Mouse (Mus musculus) bone marrow, adult 2 months (tissue): ENCODE measurements at regions not wholly inside any gene's neighbourhood (a gene's known extent, or its start where the extent isn't known, plus 50 kb on each side); places are given as distances from the start of the nearest gene placed in this dataset.

Experiments
- H3K27ac ChIP-seq: fragments of 200-500 bp; 2 replicates; pipeline ENCODE4 v1.5.1; 2012; ENCODE audit warnings: low read depth, mild to moderate bottlenecking, control low read depth, inconsistent platforms, low read length; ENCODE audit not compliant: control insufficient read depth, poor library complexity, insufficient read depth
- H3K4me1 ChIP-seq: fragments of 200-500 bp; 2 replicates; pipeline ENCODE4 v1.6.1; 2011; ENCODE audit warnings: low read length; ENCODE audit not compliant: control insufficient read depth, insufficient read depth
- H3K4me3 ChIP-seq: fragments of 200-500 bp; replicated peaks from 2 replicates; pipeline ENCODE3; 2011; ENCODE audit warnings: mild to moderate bottlenecking, low read depth, low read length, control low read depth; ENCODE audit not compliant: control insufficient read depth
- CTCF ChIP-seq: fragments of 200-500 bp; IDR thresholded peaks from 2 replicates; pipeline ENCODE4 v1.5.1; 2011; ENCODE audit warnings: low read length, control low read depth; ENCODE audit not compliant: control insufficient read depth, insufficient read depth
- POLR2A ChIP-seq: fragments of 200-500 bp; IDR thresholded peaks from 2 replicates; pipeline ENCODE4 v1.6.1; 2011; ENCODE audit warnings: low read depth, mild to moderate bottlenecking, control low read depth, low read length, borderline replicate concordance; ENCODE audit not compliant: control insufficient read depth
- WGBS: fragments of 180-500 bp; shearing (Covaris S2); methylation state at CpG from one replicate; pipeline ENCODE4 v1.1.7; 2018; 5-methylcytosine and 5-hydroxymethylcytosine counted together

GRCm38 (mm10) chr17:4865621-4866020, 128.5 kb upstream of the Arid1b start:
- WGBS: 77% methylated on average over 10 of the region's 10 CpGs
- no peak for TF ChIP-seq POLR2A
- no peak for TF ChIP-seq CTCF
- H3K27ac ChIP-seq: no peak overlapping the region
- no peak overlapping the region for H3K4me3 ChIP-seq
- no peaks in the 10 kb centered on the region for H3K4me1 ChIP-seq

GRCm38 (mm10) chr17:4866026-4866896, 127.9 kb upstream of the Arid1b start:
- Histone ChIP-seq H3K27ac (no peak overlapping the region), H3K4me3 (no peak overlapping the region), H3K4me1 (no peaks in the 10 kb centered on the region)
- 72% methylated on average over 17 of the region's 17 CpGs for WGBS
- TF ChIP-seq POLR2A (no peak), CTCF (no peak)

- Histone ChIP-seq H3K4me3 (no peak overlapping the region), H3K4me1 (no peaks in the 10 kb centered on the region), H3K27ac (no peak overlapping the region)
- no peak for TF ChIP-seq POLR2A
- no peak for TF ChIP-seq CTCF
- 83% methylated on average over 5 of the region's 5 CpGs for WGBS
Observed at GRCm38 (mm10) chr17:4867083-4867482, 127.0 kb upstream of the Arid1b start.

GRCm38 (mm10) chr17:4867754-4868445, 126.2 kb upstream of the Arid1b start:
- Histone ChIP-seq H3K27ac (no peak overlapping the region), H3K4me3 (no peak overlapping the region), H3K4me1 (no peaks in the 10 kb centered on the region)
- 39% methylated on average over 9 of the region's 9 CpGs for WGBS
- TF ChIP-seq CTCF (no peak), POLR2A (no peak)

- no peaks in the 10 kb centered on the region for H3K4me1 ChIP-seq
- WGBS: 83% methylated on average over 10 of the region's 10 CpGs
- no peak overlapping the region for H3K27ac ChIP-seq
- TF ChIP-seq CTCF (no peak), POLR2A (no peak)
- no peak overlapping the region for H3K4me3 ChIP-seq
Observed at GRCm38 (mm10) chr17:4868446-4868825, 125.7 kb upstream of the Arid1b start.

GRCm38 (mm10) chr17:4868861-4869260, 125.3 kb upstream of the Arid1b start:
- Histone ChIP-seq H3K27ac (no peak overlapping the region), H3K4me3 (no peak overlapping the region), H3K4me1 (no peaks in the 10 kb centered on the region)
- TF ChIP-seq CTCF (no peak), POLR2A (no peak)
- WGBS: 80% methylated on average over 5 of the region's 5 CpGs

GRCm38 (mm10) chr17:4871267-4871666, 122.9 kb upstream of the Arid1b start:
- Histone ChIP-seq H3K4me3 (no peak overlapping the region), H3K4me1 (no peaks in the 10 kb centered on the region), H3K27ac (no peak overlapping the region)
- no peak for TF ChIP-seq POLR2A
- TF ChIP-seq CTCF: no peak
- 69% methylated on average over 2 of the region's 2 CpGs for WGBS

- no peak overlapping the region for H3K27ac ChIP-seq
- no peak overlapping the region for H3K4me3 ChIP-seq
- no peaks in the 10 kb centered on the region for H3K4me1 ChIP-seq
- WGBS: 77% methylated on average over 2 of the region's 2 CpGs
- TF ChIP-seq CTCF (no peak), POLR2A (no peak)
Observed at GRCm38 (mm10) chr17:4874459-4874858, 119.7 kb upstream of the Arid1b start.
